Mouse (Mus musculus): Measurements from ENCODE around the gene Ccr5.

GRCm38 (mm10) chr9:124126373-124126772 is 5.0 kb downstream of the Ccr5 start:
- TF ChIP-seq CTCF (IDR thresholded peaks at IDR 0.05; ENCODE audit: low read depth, low read length), result no peak
- TF ChIP-seq POLR2A (IDR thresholded peaks at IDR 0.05; ENCODE audit: borderline replicate concordance, low read depth, low read length), result no peak

All from bone marrow macrophage, adult 2 months (primary cell).